Mouse (Mus musculus): ENCODE measurements around the gene Fhad1. TPM values are rescaled to one million over a fixed set of nuclear protein-coding genes. Genes with fewer than 3 reads are reported as not detected.

The Fhad1 gene
- polyA plus RNA-seq, 1 experiment: 2.1 TPM

GRCm38 (mm10) chr4:141942403-141942802 lies 72.5 kb downstream of the Fhad1 start:
- no peaks in the 10 kb centered on the region for H3K36me3 ChIP-seq (ENCODE audit: control insufficient read depth, insufficient read depth, low read length, poor library complexity, severe bottlenecking)
- H3K9me3 ChIP-seq (replicated peaks; ENCODE audit: control insufficient read depth, insufficient read depth, low read length, poor library complexity, severe bottlenecking): no peaks in the 10 kb centered on the region; the same call in 1 of the 2 replicates
- no peak overlapping the region for H3K4me3 ChIP-seq (ENCODE audit: low read depth, low read length)
- no peak for TF ChIP-seq POLR2A (IDR thresholded peaks at IDR 0.05; ENCODE audit: insufficient read depth, low read length)
- no peak for TF ChIP-seq EP300 (IDR thresholded peaks at IDR 0.05; ENCODE audit: insufficient read depth, low read depth, low read length)
- TF ChIP-seq CTCF (IDR thresholded peaks at IDR 0.05; ENCODE audit: low read depth, low read length): no peak
- no peak overlapping the region for H3K9ac ChIP-seq (ENCODE audit: low read depth, poor library complexity, severe bottlenecking)
- no peak overlapping the region for H3K27ac ChIP-seq (ENCODE audit: insufficient read depth, low read length)
- H3K27me3 ChIP-seq (ENCODE audit: control insufficient read depth, insufficient read depth, low read length, poor library complexity, severe bottlenecking): no peaks in the 10 kb centered on the region
- no peaks in the 10 kb centered on the region for H3K4me1 ChIP-seq (ENCODE audit: control insufficient read depth, insufficient read depth, low read length)

- Histone ChIP-seq H3K9ac (ENCODE audit: low read depth, poor library complexity, severe bottlenecking) (no peak overlapping the region), H3K27me3 (ENCODE audit: control insufficient read depth, insufficient read depth, low read length, poor library complexity, severe bottlenecking) (no peaks in the 10 kb centered on the region), H3K36me3 (ENCODE audit: control insufficient read depth, insufficient read depth, low read length, poor library complexity, severe bottlenecking) (no peaks in the 10 kb centered on the region), H3K4me3 (ENCODE audit: low read depth, low read length) (no peak overlapping the region), H3K27ac (ENCODE audit: insufficient read depth, low read length) (no peak overlapping the region), H3K9me3 (replicated peaks; ENCODE audit: control insufficient read depth, insufficient read depth, low read length, poor library complexity, severe bottlenecking) (no peaks in the 10 kb centered on the region; the same call in 1 of the 2 replicates), H3K4me1 (ENCODE audit: control insufficient read depth, insufficient read depth, low read length) (no peaks in the 10 kb centered on the region)
- no peak for TF ChIP-seq EP300 (IDR thresholded peaks at IDR 0.05; ENCODE audit: insufficient read depth, low read depth, low read length)
- no peak for TF ChIP-seq POLR2A (IDR thresholded peaks at IDR 0.05; ENCODE audit: insufficient read depth, low read length)
- no peak for TF ChIP-seq CTCF (IDR thresholded peaks at IDR 0.05; ENCODE audit: low read depth, low read length)
Measured at GRCm38 (mm10) chr4:141941289-141941688, 73.6 kb downstream of the Fhad1 start.

GRCm38 (mm10) chr4:141938535-141938934 lies 76.3 kb downstream of the Fhad1 start:
- no peaks in the 10 kb centered on the region for H3K9me3 ChIP-seq (replicated peaks; ENCODE audit: control insufficient read depth, insufficient read depth, low read length, poor library complexity, severe bottlenecking)
- TF ChIP-seq POLR2A (IDR thresholded peaks at IDR 0.05; ENCODE audit: insufficient read depth, low read length): no peak
- TF ChIP-seq CTCF (IDR thresholded peaks at IDR 0.05; ENCODE audit: low read depth, low read length): peak; percentile 41
- no peak for TF ChIP-seq EP300 (IDR thresholded peaks at IDR 0.05; ENCODE audit: insufficient read depth, low read depth, low read length)
- H3K9ac ChIP-seq (ENCODE audit: low read depth, poor library complexity, severe bottlenecking): no peak overlapping the region
- H3K36me3 ChIP-seq (ENCODE audit: control insufficient read depth, insufficient read depth, low read length, poor library complexity, severe bottlenecking): no peaks in the 10 kb centered on the region
- no peak overlapping the region for H3K27ac ChIP-seq (ENCODE audit: insufficient read depth, low read length)
- H3K27me3 ChIP-seq (ENCODE audit: control insufficient read depth, insufficient read depth, low read length, poor library complexity, severe bottlenecking): no peaks in the 10 kb centered on the region
- no peaks in the 10 kb centered on the region for H3K4me1 ChIP-seq (ENCODE audit: control insufficient read depth, insufficient read depth, low read length)
- H3K4me3 ChIP-seq (ENCODE audit: low read depth, low read length): no peak overlapping the region

GRCm38 (mm10) chr4:141932785-141933574 lies 81.9 kb downstream of the Fhad1 start:
- Histone ChIP-seq H3K4me1 (ENCODE audit: control insufficient read depth, insufficient read depth, low read length) (no peaks in the 10 kb centered on the region), H3K27me3 (ENCODE audit: control insufficient read depth, insufficient read depth, low read length, poor library complexity, severe bottlenecking) (no peaks in the 10 kb centered on the region), H3K36me3 (ENCODE audit: control insufficient read depth, insufficient read depth, low read length, poor library complexity, severe bottlenecking) (no peaks in the 10 kb centered on the region), H3K4me3 (ENCODE audit: low read depth, low read length) (no peak overlapping the region), H3K9me3 (replicated peaks; ENCODE audit: control insufficient read depth, insufficient read depth, low read length, poor library complexity, severe bottlenecking) (no peaks in the 10 kb centered on the region), H3K27ac (ENCODE audit: insufficient read depth, low read length) (no peak overlapping the region), H3K9ac (ENCODE audit: low read depth, poor library complexity, severe bottlenecking) (no peak overlapping the region)
- TF ChIP-seq CTCF (IDR thresholded peaks at IDR 0.05; ENCODE audit: low read depth, low read length) (no peak), POLR2A (IDR thresholded peaks at IDR 0.05; ENCODE audit: insufficient read depth, low read length) (no peak), EP300 (IDR thresholded peaks at IDR 0.05; ENCODE audit: insufficient read depth, low read depth, low read length) (no peak)

- Histone ChIP-seq H3K9ac (ENCODE audit: low read depth, poor library complexity, severe bottlenecking) (no peak overlapping the region), H3K27ac (ENCODE audit: insufficient read depth, low read length) (no peak overlapping the region), H3K36me3 (ENCODE audit: control insufficient read depth, insufficient read depth, low read length, poor library complexity, severe bottlenecking) (no peaks in the 10 kb centered on the region), H3K27me3 (ENCODE audit: control insufficient read depth, insufficient read depth, low read length, poor library complexity, severe bottlenecking) (no peaks in the 10 kb centered on the region), H3K9me3 (replicated peaks; ENCODE audit: control insufficient read depth, insufficient read depth, low read length, poor library complexity, severe bottlenecking) (no peaks in the 10 kb centered on the region), H3K4me3 (ENCODE audit: low read depth, low read length) (no peak overlapping the region), H3K4me1 (ENCODE audit: control insufficient read depth, insufficient read depth, low read length) (no peaks in the 10 kb centered on the region)
- no peak for TF ChIP-seq CTCF (IDR thresholded peaks at IDR 0.05; ENCODE audit: low read depth, low read length)
- no peak for TF ChIP-seq POLR2A (IDR thresholded peaks at IDR 0.05; ENCODE audit: insufficient read depth, low read length)
Measured at GRCm38 (mm10) chr4:141931526-141931925, 83.4 kb downstream of the Fhad1 start.

- Histone ChIP-seq H3K4me3 (ENCODE audit: low read depth, low read length) (no peak overlapping the region), H3K4me1 (ENCODE audit: control insufficient read depth, insufficient read depth, low read length) (no peaks in the 10 kb centered on the region), H3K27ac (ENCODE audit: insufficient read depth, low read length) (no peak overlapping the region), H3K36me3 (ENCODE audit: control insufficient read depth, insufficient read depth, low read length, poor library complexity, severe bottlenecking) (no peaks in the 10 kb centered on the region), H3K9me3 (replicated peaks; ENCODE audit: control insufficient read depth, insufficient read depth, low read length, poor library complexity, severe bottlenecking) (no peaks in the 10 kb centered on the region), H3K27me3 (ENCODE audit: control insufficient read depth, insufficient read depth, low read length, poor library complexity, severe bottlenecking) (no peaks in the 10 kb centered on the region), H3K9ac (ENCODE audit: low read depth, poor library complexity, severe bottlenecking) (no peak overlapping the region)
- TF ChIP-seq POLR2A (IDR thresholded peaks at IDR 0.05; ENCODE audit: insufficient read depth, low read length) (no peak), EP300 (IDR thresholded peaks at IDR 0.05; ENCODE audit: insufficient read depth, low read depth, low read length) (no peak), CTCF (IDR thresholded peaks at IDR 0.05; ENCODE audit: low read depth, low read length) (no peak)
Measured at GRCm38 (mm10) chr4:141930001-141930400, 84.9 kb downstream of the Fhad1 start.

All from ES-Bruce4 (cell line).